Mouse (Mus musculus): ENCODE results near the gene Dync1li1. TPM values are rescaled to one million over a fixed set of nuclear protein-coding genes. Genes with fewer than 3 reads are reported as not detected.

Gene Dync1li1
- polyA plus RNA-seq, 1 experiment from 2014 or later, result 107 TPM

DNA sequence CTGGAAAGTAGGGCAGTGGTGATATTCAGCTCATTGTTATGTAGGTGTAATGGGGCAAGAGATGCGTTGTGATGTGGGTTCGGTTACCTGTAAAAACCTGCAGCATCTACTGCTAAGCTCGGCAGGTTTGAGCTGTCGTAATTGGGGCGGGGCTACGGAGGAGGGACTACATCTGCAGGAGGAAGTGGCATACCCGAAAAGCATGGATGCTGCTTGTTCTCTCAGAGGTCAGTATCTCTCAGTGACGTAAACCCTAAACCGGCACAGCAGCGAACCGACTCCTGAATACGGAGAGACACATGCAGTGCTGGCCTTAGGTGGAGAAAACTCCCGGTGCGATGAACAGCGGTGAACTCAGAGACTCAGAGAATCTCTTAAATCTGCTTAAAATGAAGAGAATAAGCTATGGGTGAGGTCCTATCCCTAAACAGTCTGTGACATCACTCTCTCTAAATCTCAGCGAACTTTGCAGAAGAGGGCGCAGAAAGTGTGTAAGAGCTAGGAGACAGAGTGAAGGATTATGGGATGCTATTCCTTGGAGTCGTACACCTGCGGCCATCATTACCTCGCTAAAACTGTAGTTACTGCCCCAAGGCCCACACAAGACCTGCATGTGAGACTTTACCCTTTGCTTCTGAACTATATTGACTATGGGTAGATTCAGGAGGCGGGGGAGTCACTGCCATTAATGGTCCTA is 37.5 kb upstream of the Dync1li1 start:
- ATAC-seq (ENCODE audit: low FRiP score, low TSS enrichment) (no peak), DNase-seq (no peak)
- Histone ChIP-seq H3K36me3 (ENCODE audit: control insufficient read depth, insufficient read depth, low read length) (no peaks in the 10 kb centered on the region), H3K4me1 (ENCODE audit: control insufficient read depth, insufficient read depth, low read length) (no peaks in the 10 kb centered on the region), H3K9me3 (ENCODE audit: control insufficient read depth, low read length) (no peaks in the 10 kb centered on the region), H3K27ac (replicated peaks; ENCODE audit: low read depth, low read length) (no peak overlapping the region), H3K27me3 (ENCODE audit: control insufficient read depth, insufficient read depth, low read length) (no peaks in the 10 kb centered on the region), H3K4me3 (replicated peaks; ENCODE audit: low read depth, low read length) (no peak overlapping the region), H3K4me2 (ENCODE audit: low read length) (no peak overlapping the region), H3K9ac (replicated peaks; ENCODE audit: low read length) (no peak overlapping the region)
- 62% methylated on average over 21 of the region's 21 CpGs for WGBS

DNA sequence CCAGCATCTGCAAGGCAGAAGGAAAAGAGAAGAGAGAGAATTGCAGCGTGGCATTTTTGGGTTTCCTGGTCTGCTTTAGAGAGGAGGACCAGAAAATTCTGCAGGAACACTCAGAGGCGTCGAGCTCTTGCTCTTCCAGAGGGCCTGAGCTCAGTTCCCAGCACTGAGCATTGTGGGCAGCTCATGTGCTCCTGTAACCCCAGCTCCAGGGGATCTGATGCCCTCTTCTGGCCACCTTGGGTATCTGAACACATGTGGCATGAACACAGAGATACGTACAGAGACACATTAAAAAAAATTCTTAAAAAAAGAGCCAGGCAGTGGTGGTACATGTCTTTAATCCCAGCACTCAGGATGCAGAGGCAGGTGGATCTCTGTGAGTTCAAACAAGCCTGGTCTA is 33.2 kb upstream of the Dync1li1 start:
- no peaks in the 10 kb centered on the region for H3K9me3 ChIP-seq (ENCODE audit: control insufficient read depth, low read length)
- no peaks in the 10 kb centered on the region for H3K27me3 ChIP-seq (ENCODE audit: control insufficient read depth, insufficient read depth, low read length)
- H3K27ac ChIP-seq (replicated peaks; ENCODE audit: low read depth, low read length), result no peak overlapping the region
- H3K4me2 ChIP-seq (ENCODE audit: low read length), result no peak overlapping the region
- ATAC-seq (ENCODE audit: low FRiP score, low TSS enrichment) (no peak), DNase-seq (no peak)
- H3K9ac ChIP-seq (replicated peaks; ENCODE audit: low read length), result no peak overlapping the region
- no peak overlapping the region for H3K4me3 ChIP-seq (replicated peaks; ENCODE audit: low read depth, low read length)
- H3K4me1 ChIP-seq (ENCODE audit: control insufficient read depth, insufficient read depth, low read length), result peaks cover 5% of the 10 kb centered on the region; the same call in 1 of the 2 replicates
- 91% methylated on average over 4 of the region's 4 CpGs for WGBS
- no peaks in the 10 kb centered on the region for H3K36me3 ChIP-seq (ENCODE audit: control insufficient read depth, insufficient read depth, low read length)

DNA sequence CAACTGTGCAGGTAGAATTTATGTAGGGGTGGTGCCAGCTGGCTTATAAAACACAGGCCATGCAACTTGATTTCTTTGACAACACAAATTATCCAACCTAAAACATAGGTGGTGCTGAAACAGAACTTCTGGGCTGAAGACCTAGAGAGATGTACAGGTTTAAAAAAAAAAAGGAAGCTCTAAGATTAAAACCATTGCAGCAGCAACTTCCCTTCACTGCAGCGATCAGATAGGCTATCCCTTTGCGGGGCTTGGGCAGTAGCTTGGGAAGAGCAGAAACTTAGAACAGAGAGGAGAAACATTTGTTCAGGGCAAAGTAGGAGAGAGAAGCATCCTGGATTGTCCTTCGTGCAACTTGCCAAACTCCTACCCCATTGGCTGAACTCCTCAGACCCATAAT is 31.9 kb upstream of the Dync1li1 start:
- DNase-seq (no peak), ATAC-seq (ENCODE audit: low FRiP score, low TSS enrichment) (no peak)
- Histone ChIP-seq H3K9ac (replicated peaks; ENCODE audit: low read length) (no peak overlapping the region), H3K4me1 (ENCODE audit: control insufficient read depth, insufficient read depth, low read length) (peaks cover 18% of the 10 kb centered on the region), H3K9me3 (ENCODE audit: control insufficient read depth, low read length) (no peaks in the 10 kb centered on the region), H3K4me2 (ENCODE audit: low read length) (no peak overlapping the region), H3K27ac (replicated peaks; ENCODE audit: low read depth, low read length) (no peak overlapping the region), H3K27me3 (ENCODE audit: control insufficient read depth, insufficient read depth, low read length) (no peaks in the 10 kb centered on the region), H3K4me3 (replicated peaks; ENCODE audit: low read depth, low read length) (no peak overlapping the region), H3K36me3 (ENCODE audit: control insufficient read depth, insufficient read depth, low read length) (no peaks in the 10 kb centered on the region)
- WGBS, result 86% methylated on average over 3 of the region's 3 CpGs

DNA sequence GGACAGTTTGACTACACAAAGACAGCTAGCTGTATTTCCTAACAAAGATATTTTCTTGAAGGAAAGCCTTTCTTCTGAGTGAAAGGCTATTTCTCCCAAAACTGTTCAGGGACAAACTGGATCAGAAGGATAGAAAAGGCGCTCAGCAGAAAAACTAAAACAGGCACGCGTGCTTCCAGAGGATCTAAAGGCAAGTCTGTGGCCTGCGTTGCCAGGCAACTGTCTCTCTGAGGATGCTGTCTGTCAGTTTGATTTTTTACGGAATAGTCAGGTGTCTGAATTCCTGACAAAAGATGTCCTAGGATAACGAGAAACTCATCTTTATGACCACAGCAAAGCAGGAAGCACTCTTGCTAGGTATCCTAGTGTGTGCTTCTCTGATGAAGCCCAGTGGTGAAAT is 28.1 kb upstream of the Dync1li1 start:
- WGBS, result 13% methylated on average over 6 of the region's 6 CpGs
- ATAC-seq (ENCODE audit: low FRiP score, low TSS enrichment) (no peak; the same call in 1 of the 2 replicates), DNase-seq (peak; percentile 76)
- Histone ChIP-seq H3K9me3 (ENCODE audit: control insufficient read depth, low read length) (no peaks in the 10 kb centered on the region), H3K36me3 (ENCODE audit: control insufficient read depth, insufficient read depth, low read length) (no peaks in the 10 kb centered on the region), H3K27me3 (ENCODE audit: control insufficient read depth, insufficient read depth, low read length) (no peaks in the 10 kb centered on the region), H3K9ac (replicated peaks; ENCODE audit: low read length) (0 out of 2 replicates have a peak overlapping the region, but pooled peaks have one; percentile 2), H3K27ac (replicated peaks; ENCODE audit: low read depth, low read length) (peak overlapping the region; percentile 86), H3K4me2 (ENCODE audit: low read length) (peak overlapping the region; percentile 32), H3K4me1 (ENCODE audit: control insufficient read depth, insufficient read depth, low read length) (peaks cover 23% of the 10 kb centered on the region), H3K4me3 (replicated peaks; ENCODE audit: low read depth, low read length) (no peak overlapping the region)

DNA sequence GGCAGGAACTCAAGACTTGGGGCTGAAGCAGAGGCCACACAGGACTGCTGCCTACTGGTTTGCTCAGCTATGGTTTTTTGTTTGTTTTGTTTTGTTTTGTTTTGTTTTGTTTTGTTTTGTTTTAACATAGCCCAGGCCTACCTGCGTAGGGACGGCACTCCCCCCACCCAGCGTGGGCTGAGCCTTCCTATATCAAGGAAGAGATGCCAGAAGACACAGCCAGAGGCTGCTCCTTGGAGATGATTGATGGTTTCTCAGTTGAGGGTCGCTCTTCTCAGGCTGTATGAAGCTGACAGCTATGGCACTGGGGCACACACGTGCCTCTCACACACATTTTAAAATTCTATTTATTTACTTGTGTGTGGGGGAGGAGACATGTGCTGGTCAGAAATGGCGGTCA is 27.6 kb upstream of the Dync1li1 start:
- H3K9ac ChIP-seq (replicated peaks; ENCODE audit: low read length), result no peak overlapping the region
- H3K4me1 ChIP-seq (ENCODE audit: control insufficient read depth, insufficient read depth, low read length), result peaks cover 23% of the 10 kb centered on the region
- no peak for ATAC-seq (ENCODE audit: low FRiP score, low TSS enrichment)
- H3K9me3 ChIP-seq (ENCODE audit: control insufficient read depth, low read length), result no peaks in the 10 kb centered on the region
- peak overlapping the region; percentile 86 for H3K27ac ChIP-seq (replicated peaks; ENCODE audit: low read depth, low read length)
- no peaks in the 10 kb centered on the region for H3K36me3 ChIP-seq (ENCODE audit: control insufficient read depth, insufficient read depth, low read length)
- peak overlapping the region; percentile 32 for H3K4me2 ChIP-seq (ENCODE audit: low read length)
- WGBS, result 39% methylated on average over 6 of the region's 6 CpGs
- no peaks in the 10 kb centered on the region for H3K27me3 ChIP-seq (ENCODE audit: control insufficient read depth, insufficient read depth, low read length)
- no peak for DNase-seq
- no peak overlapping the region for H3K4me3 ChIP-seq (replicated peaks; ENCODE audit: low read depth, low read length)

DNA sequence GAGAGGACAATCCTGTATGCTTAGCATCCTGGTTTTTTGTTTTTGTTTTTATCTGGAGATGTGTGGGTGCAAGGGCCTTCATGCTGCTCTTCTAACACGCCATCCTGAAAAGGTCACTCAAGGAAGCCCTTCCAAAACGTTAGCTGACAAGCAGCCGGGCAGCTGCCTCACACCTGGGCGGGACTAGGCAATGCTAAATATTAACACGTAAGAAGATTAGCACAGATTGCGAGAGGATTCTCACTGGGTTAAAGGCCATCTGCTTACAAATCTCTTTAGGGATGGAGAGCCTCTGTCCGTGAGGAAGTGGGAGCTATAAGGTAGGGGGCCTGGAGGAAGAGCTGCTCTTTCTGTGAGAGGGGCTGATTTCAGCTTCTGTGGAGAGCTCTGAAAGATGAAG is 26.6 kb upstream of the Dync1li1 start:
- H3K4me3 ChIP-seq (replicated peaks; ENCODE audit: low read depth, low read length), result no peak overlapping the region
- no peaks in the 10 kb centered on the region for H3K36me3 ChIP-seq (ENCODE audit: control insufficient read depth, insufficient read depth, low read length)
- no peaks in the 10 kb centered on the region for H3K27me3 ChIP-seq (ENCODE audit: control insufficient read depth, insufficient read depth, low read length)
- H3K9ac ChIP-seq (replicated peaks; ENCODE audit: low read length), result 0 out of 2 replicates have a peak overlapping the region, but pooled peaks have one; percentile 16
- no peaks in the 10 kb centered on the region for H3K9me3 ChIP-seq (ENCODE audit: control insufficient read depth, low read length)
- peaks cover 23% of the 10 kb centered on the region for H3K4me1 ChIP-seq (ENCODE audit: control insufficient read depth, insufficient read depth, low read length)
- peak overlapping the region; percentile 86 for H3K27ac ChIP-seq (replicated peaks; ENCODE audit: low read depth, low read length)
- WGBS, result 26% methylated on average over 7 of the region's 7 CpGs
- H3K4me2 ChIP-seq (ENCODE audit: low read length), result no peak overlapping the region
- DNase-seq (no peak), ATAC-seq (ENCODE audit: low FRiP score, low TSS enrichment) (no peak)

DNA sequence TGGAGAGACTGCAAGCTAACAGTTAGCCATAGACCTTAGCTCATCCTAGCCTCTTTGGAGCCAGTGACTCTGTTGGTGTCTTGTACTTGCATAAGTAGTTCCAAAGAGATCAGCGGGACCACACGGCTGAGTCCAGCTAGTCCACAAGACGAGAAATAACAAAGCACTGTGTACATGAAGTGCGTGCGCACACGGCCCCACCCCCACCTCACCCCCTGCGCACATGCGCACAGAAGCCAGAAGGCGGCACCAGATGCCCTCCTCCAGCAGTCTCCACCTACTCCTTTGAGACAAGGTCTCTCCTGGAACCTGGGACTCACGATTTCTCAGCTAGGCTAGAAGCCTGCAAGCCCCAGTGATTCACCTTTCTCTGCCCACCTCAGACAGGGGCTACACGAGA is 24.8 kb upstream of the Dync1li1 start:
- no peak overlapping the region for H3K4me2 ChIP-seq (ENCODE audit: low read length)
- DNase-seq, result no peak
- 86% methylated on average over 11 of the region's 11 CpGs for WGBS
- H3K36me3 ChIP-seq (ENCODE audit: control insufficient read depth, insufficient read depth, low read length), result no peaks in the 10 kb centered on the region
- no peaks in the 10 kb centered on the region for H3K27me3 ChIP-seq (ENCODE audit: control insufficient read depth, insufficient read depth, low read length)
- H3K27ac ChIP-seq (replicated peaks; ENCODE audit: low read depth, low read length), result no peak overlapping the region
- H3K9ac ChIP-seq (replicated peaks; ENCODE audit: low read length), result no peak overlapping the region
- H3K4me3 ChIP-seq (replicated peaks; ENCODE audit: low read depth, low read length), result no peak overlapping the region
- H3K4me1 ChIP-seq (ENCODE audit: control insufficient read depth, insufficient read depth, low read length), result peaks cover 23% of the 10 kb centered on the region
- H3K9me3 ChIP-seq (ENCODE audit: control insufficient read depth, low read length), result no peaks in the 10 kb centered on the region
- no peak for ATAC-seq (ENCODE audit: low FRiP score, low TSS enrichment)

DNA sequence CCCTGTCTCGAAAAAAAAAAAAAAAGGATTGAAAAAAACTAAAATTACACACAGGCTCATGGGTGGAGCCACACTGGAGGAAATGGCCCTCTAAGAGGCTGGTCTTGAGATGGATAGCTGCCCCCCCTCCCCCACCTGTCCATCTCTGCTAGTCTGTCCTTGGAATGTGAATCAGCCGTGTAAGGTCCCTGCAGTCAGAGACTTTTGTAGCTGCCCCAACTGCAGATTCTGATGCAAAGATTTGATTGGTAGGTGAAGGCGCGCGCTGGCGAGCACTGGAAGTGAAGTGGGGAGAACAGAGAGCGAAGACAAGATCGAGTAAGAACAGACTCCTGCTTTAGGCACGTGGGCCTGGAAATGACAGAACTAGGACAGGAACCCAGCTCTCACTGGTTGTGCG is 21.7 kb upstream of the Dync1li1 start:
- no peaks in the 10 kb centered on the region for H3K9me3 ChIP-seq (ENCODE audit: control insufficient read depth, low read length)
- H3K9ac ChIP-seq (replicated peaks; ENCODE audit: low read length), result no peak overlapping the region
- no peak overlapping the region for H3K4me2 ChIP-seq (ENCODE audit: low read length)
- no peaks in the 10 kb centered on the region for H3K36me3 ChIP-seq (ENCODE audit: control insufficient read depth, insufficient read depth, low read length)
- 89% methylated on average over 10 of the region's 10 CpGs for WGBS
- H3K27me3 ChIP-seq (ENCODE audit: control insufficient read depth, insufficient read depth, low read length), result no peaks in the 10 kb centered on the region
- H3K4me3 ChIP-seq (replicated peaks; ENCODE audit: low read depth, low read length), result no peak overlapping the region
- DNase-seq, result no peak
- H3K4me1 ChIP-seq (ENCODE audit: control insufficient read depth, insufficient read depth, low read length), result peaks cover 3% of the 10 kb centered on the region; the same call in 1 of the 2 replicates
- no peak for ATAC-seq (ENCODE audit: low FRiP score, low TSS enrichment)
- no peak overlapping the region for H3K27ac ChIP-seq (replicated peaks; ENCODE audit: low read depth, low read length)

DNA sequence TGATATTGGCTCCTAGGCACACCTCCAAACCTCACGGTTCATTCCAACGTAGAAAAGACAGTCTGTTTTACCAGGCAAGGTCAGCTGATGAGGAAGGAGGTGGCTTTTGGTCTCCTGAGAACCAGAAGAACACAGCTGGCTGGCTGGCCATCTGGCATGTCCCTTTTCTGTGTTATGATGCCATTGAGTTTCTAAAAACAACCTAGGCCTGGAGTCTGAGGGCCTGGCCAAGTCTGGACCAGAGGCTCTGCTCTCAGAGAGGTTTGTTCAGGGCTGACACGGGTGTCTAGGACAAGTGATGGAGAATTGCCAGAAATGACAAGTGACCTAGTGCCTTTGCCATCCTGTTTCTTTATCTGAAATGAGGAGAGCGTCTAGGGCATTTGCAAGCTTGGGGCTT is 20.5 kb upstream of the Dync1li1 start:
- Histone ChIP-seq H3K4me1 (ENCODE audit: control insufficient read depth, insufficient read depth, low read length) (peaks cover under 1% of the 10 kb centered on the region; the same call in 1 of the 2 replicates), H3K4me2 (ENCODE audit: low read length) (no peak overlapping the region), H3K9ac (replicated peaks; ENCODE audit: low read length) (no peak overlapping the region), H3K27ac (replicated peaks; ENCODE audit: low read depth, low read length) (no peak overlapping the region), H3K36me3 (ENCODE audit: control insufficient read depth, insufficient read depth, low read length) (no peaks in the 10 kb centered on the region), H3K4me3 (replicated peaks; ENCODE audit: low read depth, low read length) (no peak overlapping the region), H3K27me3 (ENCODE audit: control insufficient read depth, insufficient read depth, low read length) (no peaks in the 10 kb centered on the region), H3K9me3 (ENCODE audit: control insufficient read depth, low read length) (no peaks in the 10 kb centered on the region)
- DNase-seq (no peak), ATAC-seq (ENCODE audit: low FRiP score, low TSS enrichment) (no peak)
- WGBS, result 88% methylated on average over 4 of the region's 4 CpGs
